Mouse (Mus musculus) embryonic fibroblast, embryonic 13.5 days (primary cell): ENCODE results near the gene Galk2. TPM values are rescaled to one million over a fixed set of nuclear protein-coding genes. Genes with fewer than 3 reads are reported as not detected.

Source experiments
- H3K27ac ChIP-seq: 2 replicates; pipeline ENCODE4 v1.5.1; 2012; ENCODE audit warnings: low read length, control low read depth, inconsistent platforms; ENCODE audit not compliant: insufficient read depth
- H3K4me1 ChIP-seq: 2 replicates; pipeline ENCODE4 v1.6.1; 2011; ENCODE audit warnings: low read length; ENCODE audit not compliant: control insufficient read depth, insufficient read depth
- H3K4me3 ChIP-seq: 2 replicates; pipeline ENCODE4 v1.5.1; 2011; ENCODE audit warnings: mild to moderate bottlenecking, control low read depth, low read length; ENCODE audit not compliant: insufficient read depth
- CTCF ChIP-seq: IDR thresholded peaks from 2 replicates; pipeline ENCODE4 v1.5.1; 2011; ENCODE audit warnings: mild to moderate bottlenecking, control low read depth, low read length, moderate library complexity, borderline replicate concordance; ENCODE audit not compliant: insufficient read depth
- POLR2A ChIP-seq: IDR thresholded peaks from 2 replicates; pipeline ENCODE4 v1.6.1; 2011; ENCODE audit warnings: low read depth, mild to moderate bottlenecking, control low read depth, low read length, moderate library complexity
- polyA plus RNA-seq: library from polyadenylated mRNA; stranded (reverse); fragments of >200 nt; gene quantifications from 2 replicates; pipeline ENCODE4 v1.2.4, GENCODE M21; 2011; ENCODE audit warnings: low read depth; ENCODE audit not compliant: missing spikeins, insufficient read length

Galk2 gene
- polyA plus RNA-seq, 1 experiment = 54.1 TPM

DNA sequence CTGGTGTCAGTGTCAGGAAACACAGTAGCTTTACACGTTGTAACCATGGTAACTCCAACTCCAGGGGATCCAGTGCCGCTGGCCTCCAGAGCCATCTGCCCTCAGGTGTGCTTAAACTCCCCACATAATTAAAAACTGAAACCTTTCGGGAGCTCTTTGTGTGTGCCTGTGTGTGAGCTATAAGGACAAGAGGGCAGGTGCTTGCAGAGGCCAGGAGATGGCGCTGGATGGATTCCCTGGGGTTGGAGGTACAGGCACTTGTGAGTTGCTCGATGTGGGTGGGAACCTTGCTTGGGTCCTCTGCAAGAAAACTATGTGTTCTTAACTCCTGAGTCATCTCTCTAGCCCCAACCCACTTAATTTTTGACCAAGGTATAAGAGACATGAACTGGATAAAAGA lies 77.5 kb downstream of the Galk2 start:
- H3K4me3 ChIP-seq = no peak overlapping the region
- H3K27ac ChIP-seq = no peak overlapping the region
- TF ChIP-seq POLR2A (no peak), CTCF (no peak; the same call in 1 of the 2 replicates)
- H3K4me1 ChIP-seq = peaks cover 25% of the 10 kb centered on the region

DNA sequence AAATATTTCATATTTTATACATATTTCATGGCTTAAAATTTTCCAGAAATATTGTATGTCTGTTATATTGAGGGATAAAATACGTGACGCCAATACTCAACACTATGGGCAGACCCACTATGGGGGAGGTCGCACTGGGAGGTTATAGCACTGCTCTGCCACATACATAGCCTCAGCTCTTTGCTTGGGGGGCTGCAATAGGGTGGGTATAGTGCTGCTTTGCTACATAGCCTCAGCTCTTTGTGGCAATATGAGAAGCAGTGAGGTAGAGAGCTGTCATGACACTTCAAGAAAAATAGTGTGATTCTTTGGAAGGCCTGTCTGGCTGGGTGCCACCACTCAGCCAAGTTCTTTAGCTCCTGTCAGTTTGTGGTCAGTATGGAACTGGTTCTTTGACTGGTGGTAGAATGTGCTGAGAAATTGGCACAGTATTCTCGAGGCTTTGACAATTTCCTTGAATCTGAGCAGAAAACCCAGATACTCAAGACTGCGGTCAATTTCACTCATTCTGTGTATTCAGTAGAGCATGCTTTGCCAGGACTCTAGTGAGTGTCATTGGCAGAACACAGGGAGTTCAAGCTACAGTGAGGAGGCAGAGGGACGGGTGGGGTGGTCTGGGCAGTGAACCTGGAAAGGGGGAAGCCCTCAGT lies 80.2 kb downstream of the Galk2 start:
- peak overlapping the region; percentile 70 for H3K27ac ChIP-seq
- no peak overlapping the region for H3K4me3 ChIP-seq
- H3K4me1 ChIP-seq = peaks cover 13% of the 10 kb centered on the region
- no peak for TF ChIP-seq CTCF
- no peak for TF ChIP-seq POLR2A

DNA sequence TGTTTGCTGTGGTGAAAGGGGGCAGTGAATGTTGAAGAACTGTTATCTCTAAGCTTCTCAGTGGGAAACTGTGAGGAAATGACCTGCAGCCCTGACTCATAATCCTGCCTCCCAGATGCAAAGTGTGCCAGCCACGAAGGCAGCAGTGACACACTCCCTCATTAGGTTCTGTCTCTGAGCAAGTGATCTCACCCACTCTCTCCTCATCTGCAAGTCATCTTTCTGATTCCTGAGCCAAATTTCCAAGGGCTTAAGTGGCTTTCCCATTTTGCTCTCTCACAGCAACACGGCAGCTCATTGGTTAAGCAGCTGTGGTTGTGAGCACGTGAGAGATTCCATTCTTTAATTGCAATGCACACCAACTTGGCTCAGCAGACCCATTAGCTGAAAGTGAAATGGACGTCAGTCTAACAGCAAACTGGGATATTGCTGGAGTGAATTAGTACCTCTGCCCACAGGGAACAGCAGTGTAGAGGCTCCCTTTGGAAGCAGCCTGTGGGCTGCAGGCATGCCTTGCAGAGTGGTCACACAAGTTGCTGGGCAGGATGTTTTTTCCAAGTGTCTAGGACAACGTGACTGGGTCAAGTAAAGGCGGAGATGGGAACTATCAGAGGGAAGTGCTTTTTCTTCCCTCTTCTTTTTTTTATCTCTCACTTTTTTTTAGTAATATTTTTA lies 82.3 kb downstream of the Galk2 start:
- Histone ChIP-seq H3K27ac (peak overlapping the region; percentile 58), H3K4me1 (peaks cover 11% of the 10 kb centered on the region), H3K4me3 (no peak overlapping the region)
- no peak for TF ChIP-seq POLR2A
- no peak for TF ChIP-seq CTCF

DNA sequence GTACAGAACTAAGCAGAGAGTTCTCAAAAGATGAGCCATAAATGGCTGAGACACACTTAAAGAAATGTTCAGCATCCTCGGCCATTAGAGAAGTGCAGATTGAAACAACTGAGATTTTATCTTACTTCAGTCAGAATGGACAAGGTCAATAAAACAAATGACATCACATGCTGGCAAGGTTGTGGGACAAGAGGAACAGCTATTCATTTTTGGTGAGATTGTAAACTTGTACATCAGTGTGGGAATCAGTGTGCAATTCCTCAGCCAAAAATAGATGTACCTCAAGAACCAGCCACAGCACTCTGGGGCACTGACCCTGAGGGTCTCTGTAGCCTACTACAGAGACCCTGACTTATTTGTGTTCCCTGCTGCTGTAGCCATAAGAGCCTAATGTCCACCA lies 84.4 kb downstream of the Galk2 start:
- Histone ChIP-seq H3K4me1 (peaks cover 13% of the 10 kb centered on the region), H3K4me3 (no peak overlapping the region), H3K27ac (no peak overlapping the region)
- TF ChIP-seq CTCF = no peak
- no peak for TF ChIP-seq POLR2A

DNA sequence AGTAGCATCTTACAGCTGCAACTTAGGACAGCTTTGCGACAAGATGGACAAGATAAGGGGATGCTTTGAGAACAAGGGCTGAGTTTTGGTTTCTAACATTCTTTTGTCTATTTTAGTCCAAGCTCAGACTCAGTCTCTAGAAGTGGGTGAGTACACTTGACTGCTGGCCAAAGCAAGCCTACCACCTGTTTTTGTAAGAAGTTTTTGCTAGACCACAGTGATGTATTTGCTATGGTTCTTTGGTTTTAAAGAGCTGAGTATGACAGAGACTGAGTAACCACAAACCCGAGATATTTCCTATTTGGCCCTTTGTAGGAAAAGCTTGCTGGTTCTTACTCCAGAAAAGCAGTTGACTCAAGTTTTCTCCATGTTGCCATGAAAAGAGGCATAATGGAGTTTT lies 89.3 kb downstream of the Galk2 start:
- TF ChIP-seq CTCF (no peak), POLR2A (no peak)
- Histone ChIP-seq H3K4me3 (no peak overlapping the region), H3K27ac (peak overlapping the region; percentile 69), H3K4me1 (peaks cover 6% of the 10 kb centered on the region)

DNA sequence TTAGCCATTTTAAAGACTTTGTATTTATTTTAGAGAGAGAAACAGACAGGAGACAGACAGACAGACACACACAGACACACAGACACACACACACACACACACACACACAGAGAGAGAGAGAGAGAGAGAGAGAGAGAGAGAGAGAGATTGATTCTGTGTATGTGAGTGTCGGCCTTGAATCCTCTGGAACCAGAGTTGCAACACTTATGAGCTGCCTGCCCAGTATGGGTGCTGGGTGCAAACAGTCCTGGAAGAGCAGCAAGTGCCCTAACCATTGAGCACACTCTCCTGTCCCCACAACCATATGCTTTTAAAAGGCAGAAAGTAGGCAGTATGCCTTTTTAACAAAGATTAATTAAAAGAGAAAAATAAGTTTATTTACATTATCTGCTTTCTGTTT lies 109.9 kb downstream of the Galk2 start:
- Histone ChIP-seq H3K4me1 (peaks cover 5% of the 10 kb centered on the region), H3K27ac (no peak overlapping the region), H3K4me3 (no peak overlapping the region)
- TF ChIP-seq CTCF (no peak), POLR2A (no peak)

DNA sequence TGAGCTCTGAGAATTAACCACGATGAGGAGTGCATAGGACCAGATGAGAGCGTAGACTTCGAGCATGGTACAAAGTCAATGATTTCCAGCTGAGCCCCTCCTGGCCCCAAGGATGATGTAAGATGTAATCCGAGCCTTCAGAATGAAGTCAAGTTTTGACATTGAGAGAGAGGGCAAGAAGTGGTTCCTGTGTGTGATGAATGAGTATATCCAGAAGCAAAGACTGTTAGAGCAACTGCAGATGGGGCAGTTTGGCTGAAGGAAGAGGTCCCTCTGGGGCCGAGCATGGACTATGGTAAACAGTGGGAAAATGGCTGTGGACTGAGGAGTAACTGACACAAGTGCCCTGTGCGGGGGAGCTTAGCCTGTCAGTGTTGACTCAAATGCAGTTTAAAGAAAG lies 114.3 kb downstream of the Galk2 start:
- H3K4me1 ChIP-seq = peaks cover 5% of the 10 kb centered on the region
- no peak overlapping the region for H3K4me3 ChIP-seq
- H3K27ac ChIP-seq = no peak overlapping the region
- TF ChIP-seq CTCF = no peak
- TF ChIP-seq POLR2A = no peak

DNA sequence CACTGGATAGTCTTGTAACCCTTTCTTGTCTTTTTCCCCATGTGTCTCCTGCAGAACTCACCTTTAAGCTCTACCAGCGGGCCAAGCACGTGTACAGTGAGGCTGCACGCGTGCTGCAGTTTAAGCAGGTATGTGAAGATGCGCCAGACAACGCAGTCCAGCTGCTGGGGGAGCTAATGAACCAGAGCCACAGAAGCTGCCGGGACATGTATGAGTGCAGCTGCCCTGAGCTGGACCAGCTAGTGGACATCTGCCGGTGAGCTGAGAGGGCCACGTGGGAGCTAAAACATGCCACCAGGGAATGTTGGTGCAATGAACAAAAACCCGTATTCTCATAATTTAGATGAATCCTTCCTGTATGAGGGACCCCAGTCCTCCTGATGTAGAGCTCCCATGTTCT lies 116.3 kb downstream of the Galk2 start:
- Histone ChIP-seq H3K4me3 (no peak overlapping the region), H3K27ac (no peak overlapping the region), H3K4me1 (peaks cover 5% of the 10 kb centered on the region)
- TF ChIP-seq POLR2A (no peak), CTCF (no peak)

DNA sequence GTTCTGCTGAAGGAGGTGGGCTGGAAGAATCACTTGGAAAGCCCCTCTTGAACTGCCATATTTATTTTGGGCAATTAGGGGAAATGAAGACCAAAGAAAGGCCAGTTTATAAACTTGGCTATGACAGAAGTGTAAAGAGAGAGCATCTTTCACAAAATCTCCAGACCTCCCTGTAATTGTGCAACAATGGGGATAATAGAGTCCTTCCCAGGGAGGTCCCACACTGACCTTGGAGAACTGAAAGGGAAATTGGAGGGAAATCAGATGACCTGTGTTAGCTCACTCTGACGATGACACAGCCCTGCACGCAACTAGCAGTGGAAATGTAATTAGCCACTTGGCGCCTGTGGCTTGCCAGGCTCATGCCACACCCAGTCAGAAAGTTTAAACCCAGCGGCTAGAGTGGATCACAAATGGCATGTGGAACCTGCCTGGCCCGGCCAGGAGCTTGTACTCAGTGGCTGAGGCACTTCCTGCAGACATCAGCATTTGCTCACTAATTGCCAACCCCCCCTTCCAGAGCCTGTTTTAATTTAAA lies 117.0 kb downstream of the Galk2 start:
- TF ChIP-seq CTCF (no peak), POLR2A (no peak)
- Histone ChIP-seq H3K27ac (no peak overlapping the region), H3K4me3 (no peak overlapping the region), H3K4me1 (peaks cover 5% of the 10 kb centered on the region)

DNA sequence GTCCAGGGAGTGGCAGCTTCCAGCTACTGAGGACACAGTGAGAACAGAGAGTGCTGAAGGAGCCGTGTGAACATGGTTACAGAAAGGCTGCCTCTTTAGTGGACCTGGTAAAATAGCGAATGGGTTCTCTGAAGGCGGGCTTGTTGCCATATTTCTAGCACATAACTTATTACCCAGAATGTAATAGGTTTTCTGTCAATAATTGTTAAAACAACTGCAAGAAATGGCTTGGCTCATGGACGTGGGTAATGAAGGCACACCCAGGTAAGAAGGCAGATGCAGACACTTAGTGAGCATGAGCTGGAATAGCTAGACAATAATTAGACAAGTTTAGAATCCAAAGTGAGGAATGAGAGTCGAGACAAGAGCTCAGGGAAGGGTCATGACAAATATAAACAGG lies 143.4 kb downstream of the Galk2 start:
- Histone ChIP-seq H3K4me3 (no peak overlapping the region), H3K4me1 (no peaks in the 10 kb centered on the region), H3K27ac (no peak overlapping the region)
- TF ChIP-seq CTCF = no peak
- TF ChIP-seq POLR2A = no peak
